Mouse (Mus musculus) MEL (cell line): ENCODE data around the gene Ube2q1. TPM values are rescaled to one million over a fixed set of nuclear protein-coding genes. Genes with fewer than 3 reads are reported as not detected.

ENCODE experiments used
- DNase-seq: peaks from one replicate; pipeline ENCODE4 v3.0.0; 2011; ENCODE audit warnings: low read depth, low spot score
- H3K27ac ChIP-seq: 2 replicates; pipeline ENCODE4 v1.5.1; 2012; ENCODE audit warnings: low read depth, mild to moderate bottlenecking, control low read depth, low read length, moderate library complexity; ENCODE audit not compliant: control insufficient read depth
- H3K27me3 ChIP-seq, 2 experiments: fragments of 150-350 bp in 1 of 2; sonication (generic) in 1 of 2; 2 replicates each; pipeline ENCODE4 v1.6.1; 2012; ENCODE audit warnings: low read length in 2 of 2, mild to moderate bottlenecking in 2 of 2, improper control_type of control experiment in 1 of 2, moderate library complexity in 1 of 2; ENCODE audit not compliant: insufficient read depth in 2 of 2, control insufficient read depth in 1 of 2
- H3K36me3 ChIP-seq, 2 experiments: 2 replicates each; pipeline ENCODE4 v1.6.1; 2012 to 2014; ENCODE audit warnings: low read length in 2 of 2, improper control_type of control experiment in 1 of 2, inconsistent platforms in 1 of 2, mild to moderate bottlenecking in 1 of 2; ENCODE audit not compliant: insufficient read depth in 2 of 2, control insufficient read depth in 1 of 2
- H3K4me1 ChIP-seq, 2 experiments: fragments of 150-350 bp in 1 of 2; sonication (generic) in 1 of 2; 2 replicates each; pipeline ENCODE4 v1.6.1; 2012; ENCODE audit warnings: low read length in 2 of 2, improper control_type of control experiment in 1 of 2, mild to moderate bottlenecking in 1 of 2; ENCODE audit not compliant: insufficient read depth in 2 of 2, control insufficient read depth in 1 of 2
- H3K4me3 ChIP-seq, 2 experiments: fragments of 150-350 bp in 1 of 2; sonication (generic) in 1 of 2; 2 replicates each; pipeline ENCODE4 v1.5.1; 2012; ENCODE audit warnings: low read depth in 2 of 2, low read length in 2 of 2, mild to moderate bottlenecking in 2 of 2, moderate library complexity in 2 of 2, control low read depth in 1 of 2, improper control_type of control experiment in 1 of 2; ENCODE audit not compliant: control insufficient read depth in 1 of 2, insufficient read depth in 1 of 2
- H3K79me2 ChIP-seq: 2 replicates; pipeline ENCODE4 v1.6.1; 2012; ENCODE audit warnings: mild to moderate bottlenecking, low read length, moderate library complexity; ENCODE audit not compliant: control insufficient read depth, poor library complexity, insufficient read depth
- H3K9ac ChIP-seq: 2 replicates; pipeline ENCODE4 v1.6.1; 2012; ENCODE audit warnings: low read depth, mild to moderate bottlenecking, control low read depth, low read length, moderate library complexity; ENCODE audit not compliant: control insufficient read depth, poor library complexity, severe bottlenecking
- H3K9me3 ChIP-seq: fragments of 150-350 bp; sonication (generic); replicated peaks from 2 replicates; pipeline ENCODE4 v1.6.1; 2012; ENCODE audit warnings: mild to moderate bottlenecking, low read length, improper control_type of control experiment, moderate library complexity; ENCODE audit not compliant: insufficient read depth
- GABPA ChIP-seq: IDR thresholded peaks from 2 replicates; pipeline ENCODE4 v1.6.1; 2012; ENCODE audit warnings: low read depth, mild to moderate bottlenecking, inconsistent platforms, low read length, improper control_type of control experiment, moderate library complexity
- HCFC1 ChIP-seq: IDR thresholded peaks from 2 replicates; pipeline ENCODE4 v1.6.1; 2012; ENCODE audit warnings: low read depth, mild to moderate bottlenecking, inconsistent platforms, low read length, improper control_type of control experiment, moderate library complexity
- KAT2A ChIP-seq: conservative IDR thresholded peaks from 2 replicates; pipeline ENCODE4 v1.6.1; 2012; ENCODE audit warnings: low read depth, low read length, improper control_type of control experiment, inconsistent platforms
- MAZ ChIP-seq: IDR thresholded peaks from 2 replicates; pipeline ENCODE4 v1.6.1; 2012; ENCODE audit warnings: low read depth, mild to moderate bottlenecking, inconsistent platforms, low read length, improper control_type of control experiment
- MYC ChIP-seq: IDR thresholded peaks from 2 replicates; pipeline ENCODE4 v1.6.1; 2011; ENCODE audit warnings: low read depth, mild to moderate bottlenecking, low read length, improper control_type of control experiment, moderate library complexity
- POLR2AphosphoS2 ChIP-seq: IDR thresholded peaks from 2 replicates; pipeline ENCODE4 v1.6.1; 2011; ENCODE audit warnings: low read length, improper control_type of control experiment
- RAD21 ChIP-seq: IDR thresholded peaks from 2 replicates; pipeline ENCODE4 v1.6.1; 2011; ENCODE audit warnings: mild to moderate bottlenecking, low read depth, low read length, improper control_type of control experiment
- SMC3 ChIP-seq: IDR thresholded peaks from 2 replicates; pipeline ENCODE4 v1.6.1; 2011; ENCODE audit warnings: low read depth, low read length, improper control_type of control experiment
- TBP ChIP-seq: IDR thresholded peaks from 2 replicates; pipeline ENCODE4 v1.8.0; 2011; ENCODE audit warnings: low read depth, low read length, improper control_type of control experiment
- TCF12 ChIP-seq: IDR thresholded peaks from 2 replicates; pipeline ENCODE4 v1.6.1; 2014; ENCODE audit warnings: low read depth, mild to moderate bottlenecking, inconsistent platforms, low read length, improper control_type of control experiment, moderate library complexity
- polyA plus RNA-seq, 2 experiments: library from polyadenylated mRNA; stranded (reverse) in 1 of 2; unstranded in 1 of 2; fragments of >175 nt in 1 of 2; fragments of >200 nt in 1 of 2; gene quantifications; 2 replicates each; pipeline versions ENCODE4 v1.2.1 to v1.2.4; 2012; ENCODE audit warnings: low replicate concordance in 2 of 2, low read depth in 1 of 2; ENCODE audit not compliant: insufficient read length in 2 of 2, insufficient read depth in 1 of 2, missing spikeins in 1 of 2
- total RNA-seq: library from RNA; depleted of rRNA; stranded (reverse); fragments of 300-350 nt; gene quantifications from 2 replicates; pipeline ENCODE4 v1.2.3, GENCODE M21; 2012; rRNA removed

Gene Ube2q1
- total and polyA plus RNA-seq, 3 experiments: 73.8 to 162 (median 89.0) TPM

- TF ChIP-seq HCFC1 (peak; percentile 86), TCF12 (0 out of 2 replicates have a peak, but pooled peaks have one; percentile 41), KAT2A (no peak), POLR2AphosphoS2 (peak; percentile 79), TBP (peak; percentile 95)
These were observed 50.2 kb downstream of the Ube2q1 start (continued) for GRCm38 (mm10) chr3:89823594-89823993.

GRCm38 (mm10) chr3:89826295-89826694 lies 52.9 kb downstream of the Ube2q1 start:
- H3K4me3 ChIP-seq: no peak overlapping the region
- no peaks in the 10 kb centered on the region for H3K27me3 ChIP-seq
- peaks cover 17 to 27% of the 10 kb centered on the region in 2 experiments for H3K4me1 ChIP-seq
- no peak for TF ChIP-seq GABPA
- no peak for TF ChIP-seq MAZ
- H3K9ac ChIP-seq: no peak overlapping the region
- H3K79me2 ChIP-seq: no peaks in the 10 kb centered on the region; the same call in 1 of the 2 replicates
- no peak overlapping the region for H3K27ac ChIP-seq
- DNase-seq: no peak
- H3K36me3 ChIP-seq: peaks cover 0 to 33% of the 10 kb centered on the region in 2 experiments; a peak in 2 of 4 replicates
- no peaks in the 10 kb centered on the region for H3K9me3 ChIP-seq

- Histone ChIP-seq H3K27me3 (no peaks in the 10 kb centered on the region), H3K9ac (no peak within 1 kb of the TSS), H3K27ac (no peak within 1 kb of the TSS), H3K36me3 (no peaks in the 10 kb centered on the region), H3K4me1 (0 out of 4 replicates have a peak, but pooled peaks cover 0 to 3% of the 10 kb centered on the region in 2 experiments), H3K4me3 (no peak within 1 kb of the TSS), H3K9me3 (no peaks in the 10 kb centered on the region), H3K79me2 (no peaks in the 10 kb centered on the region)
- TF ChIP-seq MYC: no peak
- no peak for TF ChIP-seq SMC3
- TF ChIP-seq RAD21: no peak
- DNase-seq: no peak
These were observed 57.6 kb downstream of the Ube2q1 start, which contains the start of gene She for GRCm38 (mm10) chr3:89830815-89831591. Gene She (plus strand): TSS chr3:89831370.

Other genes with a start within 250 kb of the Ube2q1 start
- gene Adar, start 58.6 kb upstream of the Ube2q1 start, total RNA-seq: 26.1 and 26.7 TPM in 2 replicates
- 100 to 1,000 TPM in 1 of 2 experiments, 10 to 100 TPM in 1; 45.1 to 124 TPM for gene Adar, start 58.6 kb upstream of the Ube2q1 start, polyA plus RNA-seq
- 0.98 and 1.6 TPM in 2 replicates for gene Chrnb2, start 9.0 kb upstream of the Ube2q1 start, total RNA-seq
- gene Chrnb2, start 9.0 kb upstream of the Ube2q1 start, polyA plus RNA-seq: 1 to 10 TPM in 1 of 2 experiments, not detected in 1; 4.0 TPM
- 3.3 and 5.3 TPM in 2 replicates for gene She, start 57.8 kb downstream of the Ube2q1 start, total RNA-seq
- gene She, start 57.8 kb downstream of the Ube2q1 start, polyA plus RNA-seq: 1 to 10 TPM in 1 of 2 experiments, not detected in 1; 3.5 TPM
- gene Il6ra, start 139.6 kb downstream of the Ube2q1 start, total RNA-seq: 0.13 and 0.15 TPM in 2 replicates
- 1 to 10 TPM in 1 of 2 experiments, not detected in 1; 3.4 TPM for gene Il6ra, start 139.6 kb downstream of the Ube2q1 start, polyA plus RNA-seq
- 26.2 and 27.1 TPM in 2 replicates for gene Atp8b2, start 189.9 kb downstream of the Ube2q1 start, total RNA-seq
- 10 to 100 TPM in 1 of 2 experiments, not detected in 1; 44.7 TPM for gene Atp8b2, start 189.9 kb downstream of the Ube2q1 start, polyA plus RNA-seq
- gene Hax1, start 225.2 kb downstream of the Ube2q1 start, total RNA-seq: 232 and 318 TPM in 2 replicates
- 100 to 1,000 TPM in 1 of 2 experiments, not detected in 1; 322 TPM for gene Hax1, start 225.2 kb downstream of the Ube2q1 start, polyA plus RNA-seq